Mouse (Mus musculus) kidney, postnatal 14 days (tissue): ENCODE data around the gene Pde6g.

Experiments used
- DNase-seq: peaks from one replicate; pipeline ENCODE4 v3.0.0; 2022; ENCODE audit warnings: mixed read lengths

Pde6g gene

GRCm38 (mm10) chr11:120453306-120453705, at the start of gene Pde6g:
Gene Pde6g (minus strand): TSS chr11:120453500.
- no peak for DNase-seq

GRCm38 (mm10) chr11:120501701-120502100, 48.4 kb upstream of the Pde6g start:
- no peak for DNase-seq

GRCm38 (mm10) chr11:120501018-120501417, 47.7 kb upstream of the Pde6g start:
- no peak for DNase-seq

GRCm38 (mm10) chr11:120500357-120500756, 47.1 kb upstream of the Pde6g start:
- DNase-seq = peak; percentile 92

GRCm38 (mm10) chr11:120499894-120500293, 46.6 kb upstream of the Pde6g start:
- DNase-seq = no peak

- DNase-seq = no peak
These were observed 45.6 kb upstream of the Pde6g start for GRCm38 (mm10) chr11:120498891-120499290.

- no peak for DNase-seq
These were observed 44.9 kb upstream of the Pde6g start for GRCm38 (mm10) chr11:120498226-120498625.

- DNase-seq = no peak
These were observed 44.1 kb upstream of the Pde6g start for GRCm38 (mm10) chr11:120497436-120497835.

GRCm38 (mm10) chr11:120493911-120494310, 40.6 kb upstream of the Pde6g start:
- DNase-seq = no peak

GRCm38 (mm10) chr11:120493351-120493750, 40.1 kb upstream of the Pde6g start:
- peak; percentile 55 for DNase-seq

GRCm38 (mm10) chr11:120492878-120493203, 39.5 kb upstream of the Pde6g start:
- no peak for DNase-seq

GRCm38 (mm10) chr11:120492024-120492877, 39.0 kb upstream of the Pde6g start:
- DNase-seq = peak; percentile 74

- DNase-seq = peak; percentile 96
These were observed 38.2 kb upstream of the Pde6g start, which contains the start of gene Slc25a10 for GRCm38 (mm10) chr11:120491317-120492023. Gene Slc25a10 (plus strand): TSS chr11:120491840.

- DNase-seq = peak; percentile 21
These were observed 37.2 kb upstream of the Pde6g start for GRCm38 (mm10) chr11:120490291-120491046.

- peak; percentile 90 for DNase-seq
These were observed 35.9 kb upstream of the Pde6g start for GRCm38 (mm10) chr11:120489054-120489761.

- DNase-seq = peak; percentile 8
These were observed 35.2 kb upstream of the Pde6g start for GRCm38 (mm10) chr11:120488516-120488915.

GRCm38 (mm10) chr11:120485251-120485650, 32.0 kb upstream of the Pde6g start:
- DNase-seq = peak; percentile 70

GRCm38 (mm10) chr11:120484265-120484981, 31.1 kb upstream of the Pde6g start, which contains the start of gene Mrpl12:
Gene Mrpl12 (plus strand): TSS chr11:120484613.
- DNase-seq = peak; percentile 94

- no peak for DNase-seq
These were observed 30.2 kb upstream of the Pde6g start for GRCm38 (mm10) chr11:120483448-120483934.

- DNase-seq = peak; percentile 58
These were observed 18.8 kb upstream of the Pde6g start for GRCm38 (mm10) chr11:120472052-120472451.

- DNase-seq = no peak
These were observed 14.4 kb upstream of the Pde6g start for GRCm38 (mm10) chr11:120467736-120468092.
